Mouse (Mus musculus) brain, embryonic 14.5 days (tissue): Measurements from ENCODE around the gene Slc7a7.

Experiments
- CTCF ChIP-seq: fragments of 200-500 bp; IDR thresholded peaks from 2 replicates; pipeline ENCODE4 v1.5.1; 2012; ENCODE audit warnings: inconsistent platforms, mild to moderate bottlenecking, moderate library complexity, borderline replicate concordance; ENCODE audit not compliant: insufficient read depth, insufficient read length; ENCODE audit errors: extremely low read depth
- POLR2A ChIP-seq: fragments of 200-500 bp; IDR thresholded peaks from 2 replicates; pipeline ENCODE4 v1.6.1; 2012; ENCODE audit warnings: mild to moderate bottlenecking, inconsistent platforms, borderline replicate concordance; ENCODE audit not compliant: poor library complexity, insufficient read depth, insufficient read length, severe bottlenecking; ENCODE audit errors: extremely low read depth

GRCm38 (mm10) chr14:54442548-54442947 lies 25.0 kb upstream of the Slc7a7 start:
- TF ChIP-seq CTCF, result no peak
- TF ChIP-seq POLR2A, result no peak
